Mouse (Mus musculus) heart, adult 2 months (tissue): Measurements from ENCODE around the gene Myo1c. TPM values are rescaled to one million over a fixed set of nuclear protein-coding genes. Genes with fewer than 3 reads are reported as not detected.

ENCODE experiments used
- DNase-seq, 2 experiments: peaks; one replicate each; pipeline ENCODE4 v3.0.0; 2021
- H3K27ac ChIP-seq: fragments of 200-600 bp; 2 replicates; pipeline ENCODE4 v1.8.1; 2022
- H3K27me3 ChIP-seq: fragments of 200-500 bp; 2 replicates; pipeline ENCODE4 v1.6.1; 2012; ENCODE audit warnings: mild to moderate bottlenecking, low read length, inconsistent platforms, mixed read lengths; ENCODE audit not compliant: control insufficient read depth, insufficient read depth
- H3K36me3 ChIP-seq: fragments of 200-500 bp; 2 replicates; pipeline ENCODE4 v1.6.1; 2012; ENCODE audit warnings: low read length, inconsistent platforms; ENCODE audit not compliant: control insufficient read depth, insufficient read depth
- H3K4me1 ChIP-seq: fragments of 200-500 bp; 2 replicates; pipeline ENCODE4 v1.6.1; 2011; ENCODE audit warnings: low read length; ENCODE audit not compliant: control insufficient read depth, insufficient read depth
- H3K4me3 ChIP-seq: fragments of 200-600 bp; 2 replicates; pipeline ENCODE4 v1.8.1; 2022
- H3K79me2 ChIP-seq: fragments of 200-500 bp; replicated peaks from 2 replicates; pipeline ENCODE4 v1.6.1; 2012; ENCODE audit warnings: mild to moderate bottlenecking, inconsistent platforms, low read length, moderate library complexity, mixed read lengths; ENCODE audit not compliant: control insufficient read depth, insufficient read depth
- H3K9ac ChIP-seq: fragments of 200-500 bp; 2 replicates; pipeline ENCODE4 v1.6.1; 2012; ENCODE audit warnings: low read depth, mild to moderate bottlenecking, control low read depth, inconsistent platforms, low read length, mixed read lengths
- CTCF ChIP-seq: fragments of 200-600 bp; IDR thresholded peaks from 2 replicates; pipeline ENCODE4 v1.8.1; 2022; ENCODE audit warnings: antibody characterized with exemption, mild to moderate bottlenecking, moderate library complexity
- EP300 ChIP-seq: fragments of 200-500 bp; IDR thresholded peaks from 2 replicates; pipeline ENCODE4 v1.6.1; 2011; ENCODE audit warnings: low read depth, low read length, control low read depth; ENCODE audit not compliant: insufficient read depth
- POLR2A ChIP-seq: fragments of 200-500 bp; IDR thresholded peaks from 2 replicates; pipeline ENCODE4 v1.6.1; 2011; ENCODE audit warnings: mild to moderate bottlenecking, low read depth, low read length, control low read depth; ENCODE audit not compliant: insufficient read depth
- WGBS: fragments of 180-500 bp; shearing (Covaris S2); methylation state at CpG from one replicate; pipeline ENCODE4 v1.1.7; 2018; 5-methylcytosine and 5-hydroxymethylcytosine counted together
- intact Hi-C: fragments of 180-260 bp; cut with DNase I; formaldehyde crosslinking; loops from one replicate; pipeline ENCODE4 v1.15.1; 2025
- polyA plus RNA-seq: library from polyadenylated mRNA; depleted of rRNA; stranded (reverse); fragments of >200 nt; gene quantifications from 2 replicates; pipeline ENCODE4 v1.2.3, GENCODE M21; 2012
- total RNA-seq, 2 experiments: library from RNA; stranded (reverse); gene quantifications; 2 replicates each; pipeline ENCODE4 v1.2.3; 2021

Gene Myo1c
- total and polyA plus RNA-seq, 3 experiments, result 68.7 to 105 (median 96.9) TPM

DNA sequence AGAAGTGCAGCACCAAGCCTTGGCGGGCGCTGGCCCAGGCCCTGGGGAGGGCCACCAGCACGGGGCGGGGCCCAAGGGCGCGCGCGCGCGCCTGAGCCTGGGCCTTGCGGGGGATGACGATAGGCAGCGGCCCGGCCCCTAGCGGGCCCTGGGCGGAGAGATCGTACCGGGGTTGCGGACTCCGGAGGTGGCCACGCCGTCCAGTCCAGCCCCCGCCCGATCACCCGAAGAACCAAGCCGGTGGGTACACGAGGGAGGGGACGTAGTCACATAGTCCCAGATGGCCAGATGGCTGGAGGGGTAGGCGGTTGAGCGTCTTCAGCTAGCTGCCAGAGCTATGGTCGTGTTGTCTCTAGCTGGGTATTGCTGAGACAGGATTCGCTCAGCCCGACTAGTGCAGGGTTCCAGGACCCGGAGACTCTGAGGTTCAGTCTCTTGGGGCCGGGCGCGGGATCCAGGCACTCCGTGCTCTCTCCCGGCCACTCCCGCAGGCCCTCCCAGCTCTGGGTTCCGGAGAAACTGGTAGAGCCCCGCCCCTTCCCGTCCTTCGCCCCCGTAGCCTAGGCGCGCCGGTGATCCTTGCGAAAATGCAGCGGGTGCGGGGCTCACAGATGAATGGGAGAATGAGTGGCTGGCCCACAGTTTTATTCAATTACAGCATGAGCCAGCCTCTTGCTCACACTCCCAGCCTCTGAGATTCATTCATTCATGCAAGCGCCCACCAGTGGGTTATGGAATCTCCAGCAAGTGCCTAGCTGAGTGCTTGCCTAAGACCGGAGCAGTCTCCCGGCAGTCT lies 1.3 kb downstream of the Myo1c start:
- Histone ChIP-seq H3K9ac (peak overlapping the region; percentile 98), H3K4me3 (peak overlapping the region; percentile 69), H3K36me3 (peaks cover 2% of the 10 kb centered on the region; the same call in 1 of the 2 replicates), H3K27ac (peak overlapping the region; percentile 98), H3K79me2 (no peaks in the 10 kb centered on the region), H3K27me3 (no peaks in the 10 kb centered on the region), H3K4me1 (peaks cover 37% of the 10 kb centered on the region)
- intact Hi-C loops, result loop anchor here (1.0 kb wide), 1 partner anchor 20 kb away; no protein-coding TSS in a partner anchor
- TF ChIP-seq POLR2A (peak; percentile 71), CTCF (peak; percentile 29), EP300 (no peak)
- peak; percentile 89 to 92 for DNase-seq
- under 1% methylated on average over 54 of the region's 54 CpGs for WGBS

DNA sequence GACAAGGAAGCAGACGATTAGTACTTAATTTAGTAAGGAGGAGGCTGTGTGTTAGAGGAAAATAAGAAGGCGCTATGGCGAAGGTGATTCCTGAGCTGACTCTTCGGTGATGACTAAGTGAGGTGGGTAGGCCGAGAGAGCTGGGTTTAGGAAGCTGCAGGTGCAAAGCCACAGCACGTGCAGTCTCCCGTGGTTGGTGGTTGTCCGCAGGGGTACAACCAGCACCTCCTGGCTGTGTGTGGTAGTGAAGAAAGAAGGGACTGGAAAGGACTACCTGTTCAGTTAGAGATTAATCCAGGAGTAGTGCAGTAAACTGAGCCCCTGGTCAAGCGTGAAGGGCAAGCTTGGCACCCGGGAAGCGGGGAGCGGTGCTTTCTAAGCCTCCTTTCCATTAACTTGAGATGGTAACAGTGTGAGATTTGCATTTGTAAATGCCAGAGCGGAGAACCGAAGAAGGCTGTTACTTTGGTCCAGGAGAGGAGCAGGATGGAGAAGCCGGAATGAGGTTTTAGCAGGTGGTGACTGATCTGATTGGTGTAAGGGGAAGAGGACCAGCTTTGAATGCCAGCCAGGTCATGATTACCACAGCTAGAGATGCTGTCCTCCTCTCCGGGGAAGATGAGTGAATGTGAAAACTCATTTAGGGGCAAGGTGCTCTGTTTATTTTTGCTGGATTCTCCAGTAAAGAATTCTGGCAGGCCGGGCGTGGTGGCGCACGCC lies 2.1 kb downstream of the Myo1c start:
- intact Hi-C loops, result no loop called here
- H3K9ac ChIP-seq, result peak overlapping the region; percentile 98
- H3K36me3 ChIP-seq, result peaks cover 2% of the 10 kb centered on the region; the same call in 1 of the 2 replicates
- H3K27me3 ChIP-seq, result no peaks in the 10 kb centered on the region
- no peaks in the 10 kb centered on the region for H3K79me2 ChIP-seq
- H3K4me1 ChIP-seq, result peaks cover 41% of the 10 kb centered on the region
- peak in 1 of 2 experiments; percentile 19 for DNase-seq
- WGBS, result 33% methylated on average over 20 of the region's 20 CpGs
- peak overlapping the region; percentile 98 for H3K27ac ChIP-seq
- no peak for TF ChIP-seq POLR2A
- no peak for TF ChIP-seq CTCF
- TF ChIP-seq EP300, result no peak
- H3K4me3 ChIP-seq, result peak overlapping the region; percentile 69

DNA sequence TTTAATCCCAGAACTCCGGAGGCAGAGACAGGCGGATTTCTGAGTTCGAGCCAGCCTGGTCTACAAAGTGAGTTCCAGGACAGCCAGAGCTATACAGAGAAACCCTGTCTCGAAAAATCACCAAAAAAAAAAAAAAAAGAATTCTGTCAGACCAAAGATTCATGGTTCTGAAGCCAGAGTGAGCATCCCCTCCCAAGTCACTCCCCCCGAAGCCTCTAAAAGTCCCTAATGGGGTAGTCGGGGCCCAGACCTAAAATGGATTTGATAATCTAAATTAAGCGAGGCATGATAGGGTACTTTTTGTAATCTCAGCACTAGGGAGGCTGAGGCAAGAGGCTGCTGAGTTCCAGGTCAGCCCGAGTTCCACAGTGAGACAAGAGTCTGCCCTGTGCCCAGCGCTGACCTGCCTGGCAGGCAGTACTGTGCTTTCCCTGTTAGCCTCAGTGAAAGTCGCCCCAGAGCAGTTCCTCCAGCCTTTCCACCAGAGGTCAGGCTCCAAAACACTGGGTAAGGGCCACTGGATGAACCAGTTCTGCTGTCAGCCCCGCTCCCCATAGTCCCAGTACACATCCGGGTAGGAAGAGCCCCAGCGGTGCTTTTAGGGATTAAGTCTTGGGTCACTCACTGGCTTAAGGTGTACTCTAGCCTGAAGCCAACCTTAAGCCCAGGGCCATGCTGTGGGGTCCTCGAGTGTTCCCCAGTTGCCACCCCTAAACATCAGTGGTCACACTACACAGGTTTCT lies 2.8 kb downstream of the Myo1c start:
- TF ChIP-seq EP300 (no peak), CTCF (peak; percentile 38)
- Histone ChIP-seq H3K4me1 (peaks cover 37% of the 10 kb centered on the region), H3K79me2 (no peaks in the 10 kb centered on the region), H3K4me3 (peak overlapping the region; percentile 48), H3K27me3 (no peaks in the 10 kb centered on the region), H3K36me3 (peaks cover 2% of the 10 kb centered on the region; the same call in 1 of the 2 replicates), H3K9ac (peak overlapping the region; percentile 72), H3K27ac (peak overlapping the region; percentile 99)
- WGBS, result 38% methylated on average over 14 of the region's 14 CpGs
- DNase-seq, result peak; percentile 52 to 54
- intact Hi-C loops, result no loop called here

- WGBS, result 1% methylated on average over 38 of the region's 45 CpGs
- TF ChIP-seq CTCF, result no peak
- peak; percentile 67 for TF ChIP-seq POLR2A
- TF ChIP-seq EP300, result peak; percentile 40; the same call in 1 of the 2 replicates
- Histone ChIP-seq H3K9ac (peak overlapping the region; percentile 72), H3K27ac (peak overlapping the region; percentile 99), H3K79me2 (no peaks in the 10 kb centered on the region), H3K4me1 (peaks cover 32% of the 10 kb centered on the region), H3K27me3 (no peaks in the 10 kb centered on the region), H3K36me3 (peaks cover under 1% of the 10 kb centered on the region; the same call in 1 of the 2 replicates), H3K4me3 (peak overlapping the region; percentile 48)
- intact Hi-C loops, result loop anchor here (2.0 kb wide), 1 partner anchor 79 kb away; the partner anchor contains the start of gene Ywhae
- peak; percentile 89 to 91 for DNase-seq
Measured at GRCm38 (mm10) chr11:75653781-75654470, 3.6 kb downstream of the Myo1c start.
